Mouse (Mus musculus) hindbrain, embryonic 14.5 days (tissue): Measurements from ENCODE around the gene Tex14. TPM values are rescaled to one million over a fixed set of nuclear protein-coding genes. Genes with fewer than 3 reads are reported as not detected.

ENCODE experiments used
- ATAC-seq: fragments of 200-750 bp; cut with Nextera tagmentation; 2 replicates; pipeline ENCODE4 v1.8.0; 2017; ENCODE audit warnings: moderate number of reproducible peaks, mild to moderate bottlenecking, moderate TSS enrichment, moderate library complexity; ENCODE audit not compliant: low FRiP score
- DNase-seq: peaks from one replicate; pipeline ENCODE4 v3.0.0-alpha.2; 2015; ENCODE audit warnings: low spot score
- H3K27ac ChIP-seq: fragments of 300-500 bp; sonication (generic); 2 replicates; pipeline ENCODE4 v1.5.1; 2014; ENCODE audit warnings: mild to moderate bottlenecking, moderate library complexity
- H3K27me3 ChIP-seq: fragments of 300-500 bp; sonication (generic); 2 replicates; pipeline ENCODE4 v1.6.1; 2014; ENCODE audit warnings: mild to moderate bottlenecking, low read length, mixed read lengths; ENCODE audit not compliant: control insufficient read depth, insufficient read depth
- H3K36me3 ChIP-seq: fragments of 300-500 bp; sonication (generic); replicated peaks from 2 replicates; pipeline ENCODE4 v1.6.1; 2014; ENCODE audit not compliant: control insufficient read depth, insufficient read depth
- H3K4me1 ChIP-seq: fragments of 300-500 bp; sonication (generic); replicated peaks from 2 replicates; pipeline ENCODE4 v1.6.1; 2014; ENCODE audit warnings: antibody characterized with exemption, low read length, mixed read lengths; ENCODE audit not compliant: control insufficient read depth, insufficient read depth
- H3K4me2 ChIP-seq: fragments of 300-500 bp; sonication (generic); replicated peaks from 2 replicates; pipeline ENCODE4 v1.6.1; 2014; ENCODE audit warnings: mild to moderate bottlenecking, moderate library complexity
- H3K4me3 ChIP-seq: fragments of 300-500 bp; sonication (generic); replicated peaks from 2 replicates; pipeline ENCODE4 v1.5.1; 2014; ENCODE audit warnings: mild to moderate bottlenecking, low read length
- H3K9ac ChIP-seq: fragments of 300-500 bp; sonication (generic); 2 replicates; pipeline ENCODE4 v1.6.1; 2014
- H3K9me3 ChIP-seq: fragments of 300-500 bp; sonication (generic); 2 replicates; pipeline ENCODE4 v1.6.1; 2016; ENCODE audit warnings: low read length; ENCODE audit not compliant: control insufficient read depth
- whole genome bisulfite sequencing: fragments of 180-500 bp; shearing (Covaris S2); extraction: QIAGEN DNeasy Blood & Tissue Kit; methylation state at CpG from one replicate; pipeline ENCODE4 v1.1.7; 2014; 5-methylcytosine and 5-hydroxymethylcytosine counted together
- polyA plus RNA-seq: library from polyadenylated mRNA; unstranded; fragments of >200 nt; fragmentation: Nextera tagmentation; extraction: Ambion mirVana; gene quantifications from 2 replicates; pipeline ENCODE4 v1.2.1, GENCODE M21; 2014

Gene Tex14
- polyA plus RNA-seq, 1 experiment from 2014 or later: 0.72 TPM

- peak; percentile 96 for DNase-seq
These were observed 186.9 kb downstream of the Tex14 start, which contains the start of gene Mtmr4 for GRCm38 (mm10) chr11:87591526-87592353. Gene Mtmr4, plus strand, starts transcription at chr11:87592162.

DNA sequence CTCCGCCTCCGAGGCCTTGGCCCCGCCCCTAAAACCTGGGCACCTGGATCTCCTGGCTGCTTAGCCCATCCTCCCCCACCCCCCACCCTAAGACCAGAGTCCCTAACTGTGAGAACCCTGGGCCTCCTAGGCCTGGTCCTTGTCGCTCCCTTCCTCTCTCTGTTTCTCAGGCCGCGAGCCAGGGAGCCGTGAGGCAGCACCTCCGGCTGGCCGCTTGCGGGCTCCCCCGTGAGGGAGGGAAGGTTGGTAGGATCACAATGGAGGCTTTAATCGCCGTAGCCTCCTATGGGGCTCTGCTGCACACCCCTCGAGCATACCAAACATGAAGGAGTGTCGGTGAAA is 187.5 kb downstream of the Tex14 start:
- peak overlapping the region; percentile 62 for H3K4me3 ChIP-seq
- H3K4me2 ChIP-seq: peak overlapping the region; percentile 81
- DNase-seq: no peak
- no peaks in the 10 kb centered on the region for H3K27me3 ChIP-seq
- peaks cover 3% of the 10 kb centered on the region for H3K36me3 ChIP-seq
- 0% methylated on average over 12 of the region's 15 CpGs for WGBS
- H3K9ac ChIP-seq: peak overlapping the region; percentile 68
- peak overlapping the region; percentile 91 for H3K27ac ChIP-seq
- no peaks in the 10 kb centered on the region for H3K9me3 ChIP-seq
- H3K4me1 ChIP-seq: peaks cover 31% of the 10 kb centered on the region
- ATAC-seq: no peak

More at GRCm38 (mm10) chr11:87591526-87592353, 186.9 kb downstream of the Tex14 start, which contains the start of gene Mtmr4:
- Histone ChIP-seq H3K27me3 (no peaks in the 10 kb centered on the region), H3K36me3 (no peaks in the 10 kb centered on the region), H3K9me3 (no peaks in the 10 kb centered on the region), H3K4me2 (peak within 1 kb of the TSS; percentile 81), H3K9ac (peak within 1 kb of the TSS; percentile 84), H3K4me1 (peaks cover 25% of the 10 kb centered on the region), H3K4me3 (peak within 1 kb of the TSS; percentile 62), H3K27ac (peak within 1 kb of the TSS; percentile 92)
- WGBS: under 1% methylated on average over 61 of the region's 61 CpGs
- peak; percentile 97 for ATAC-seq

- no peak for DNase-seq
- Histone ChIP-seq H3K9me3 (no peaks in the 10 kb centered on the region), H3K4me1 (peaks cover 32% of the 10 kb centered on the region), H3K27ac (peak overlapping the region; percentile 91; the same call in 1 of the 2 replicates), H3K27me3 (no peaks in the 10 kb centered on the region), H3K4me2 (peak overlapping the region; percentile 81), H3K9ac (peak overlapping the region; percentile 68), H3K36me3 (peaks cover 9% of the 10 kb centered on the region), H3K4me3 (peak overlapping the region; percentile 62)
- 31% methylated on average over 13 of the region's 13 CpGs for WGBS
- ATAC-seq: no peak
These were observed 188.1 kb downstream of the Tex14 start for GRCm38 (mm10) chr11:87592713-87593598.

DNA sequence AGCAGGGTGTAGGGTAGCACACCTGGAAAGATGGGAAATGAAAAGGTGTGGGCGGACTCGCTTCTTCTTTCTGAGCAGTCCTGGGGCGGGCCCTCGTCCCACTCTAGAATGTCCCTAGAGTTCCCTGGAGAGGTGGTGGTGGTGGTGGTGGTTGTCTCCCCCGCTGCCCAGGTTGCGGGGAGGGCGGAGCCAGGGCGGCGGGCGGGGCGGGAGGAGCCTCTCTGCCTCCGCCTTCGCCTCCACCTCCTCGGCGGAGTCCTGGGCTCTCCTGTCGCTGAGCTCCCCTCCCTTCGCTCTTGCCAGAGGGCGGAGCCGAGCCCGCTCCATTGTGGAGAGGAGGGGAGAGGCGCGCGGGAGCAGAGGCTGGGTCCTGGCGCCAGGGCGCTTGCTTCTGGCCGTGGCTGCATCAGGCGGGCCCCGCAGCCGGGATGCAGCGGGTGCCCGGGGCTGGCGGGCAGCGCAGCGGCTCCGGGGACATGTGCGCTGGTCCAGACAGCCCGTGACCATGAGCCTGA is 190.5 kb downstream of the Tex14 start:
- Histone ChIP-seq H3K4me2 (peak overlapping the region; percentile 88), H3K4me3 (peak overlapping the region; percentile 94), H3K27me3 (no peaks in the 10 kb centered on the region), H3K27ac (peak overlapping the region; percentile 92), H3K9ac (peak overlapping the region; percentile 99), H3K4me1 (peaks cover 25% of the 10 kb centered on the region), H3K36me3 (peaks cover 33% of the 10 kb centered on the region), H3K9me3 (no peaks in the 10 kb centered on the region)
- under 1% methylated on average over 24 of the region's 37 CpGs for WGBS
- ATAC-seq: peak; percentile 64
- peak; percentile 83 for DNase-seq

GRCm38 (mm10) chr11:87595976-87596375 is 191.1 kb downstream of the Tex14 start:
- Histone ChIP-seq H3K36me3 (peaks cover 39% of the 10 kb centered on the region), H3K9me3 (no peaks in the 10 kb centered on the region), H3K4me2 (peak overlapping the region; percentile 88), H3K9ac (peak overlapping the region; percentile 99), H3K27ac (peak overlapping the region; percentile 92), H3K4me1 (peaks cover 20% of the 10 kb centered on the region), H3K4me3 (peak overlapping the region; percentile 94), H3K27me3 (no peaks in the 10 kb centered on the region)
- DNase-seq (no peak), ATAC-seq (no peak)
- 6% methylated on average over 7 of the region's 7 CpGs for WGBS

DNA sequence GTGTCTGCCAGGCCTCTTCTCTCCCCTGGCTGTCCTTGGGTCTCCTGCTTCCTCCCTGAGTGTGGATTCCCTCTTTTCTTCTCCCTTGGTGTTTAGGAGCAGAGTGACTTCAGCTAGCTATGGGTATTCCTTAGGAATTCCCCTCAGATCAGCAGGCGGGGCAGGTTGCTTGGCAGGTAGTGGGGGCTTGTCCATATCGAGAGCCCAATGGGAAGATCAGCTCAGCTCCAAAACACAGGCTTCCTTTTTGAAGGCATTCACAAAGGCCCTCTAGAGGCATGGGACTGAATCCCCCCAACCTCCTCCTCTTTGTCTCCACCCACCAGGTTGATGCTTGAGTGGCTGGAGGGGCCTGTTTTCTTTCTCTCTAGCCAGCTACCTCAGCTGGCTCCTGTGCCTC is 191.6 kb downstream of the Tex14 start:
- DNase-seq (peak; percentile 39), ATAC-seq (no peak)
- Histone ChIP-seq H3K27ac (peak overlapping the region; percentile 92), H3K9me3 (no peaks in the 10 kb centered on the region), H3K27me3 (no peaks in the 10 kb centered on the region), H3K4me3 (peak overlapping the region; percentile 94), H3K4me2 (peak overlapping the region; percentile 88), H3K36me3 (peaks cover 44% of the 10 kb centered on the region), H3K4me1 (peaks cover 20% of the 10 kb centered on the region), H3K9ac (peak overlapping the region; percentile 99)
- WGBS: 9% methylated on average over 2 of the region's 2 CpGs

DNA sequence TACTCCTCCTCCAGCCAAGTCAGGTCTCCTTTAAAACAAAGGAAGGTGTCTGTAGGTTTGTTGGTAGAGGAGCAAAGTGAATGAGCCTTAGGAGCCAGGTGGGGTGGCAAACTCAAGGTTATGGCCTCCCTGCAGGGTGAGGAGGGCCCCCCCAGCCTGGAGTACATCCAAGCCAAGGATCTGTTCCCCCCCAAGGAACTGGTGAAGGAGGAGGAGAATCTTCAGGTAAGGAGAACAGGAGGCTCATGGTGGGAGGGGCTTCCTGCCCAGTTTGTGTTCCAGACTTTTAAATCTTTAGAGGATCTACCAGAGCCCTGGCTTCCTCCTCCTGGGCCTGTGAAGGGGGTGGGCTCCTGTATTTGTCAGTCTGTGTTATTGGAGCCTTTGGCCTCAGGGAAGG is 192.2 kb downstream of the Tex14 start:
- peak overlapping the region; percentile 94 for H3K4me3 ChIP-seq
- H3K4me2 ChIP-seq: peak overlapping the region; percentile 88
- ATAC-seq: no peak
- H3K27ac ChIP-seq: peak overlapping the region; percentile 92
- peaks cover 20% of the 10 kb centered on the region for H3K4me1 ChIP-seq
- no peaks in the 10 kb centered on the region for H3K27me3 ChIP-seq
- H3K9me3 ChIP-seq: no peaks in the 10 kb centered on the region
- H3K36me3 ChIP-seq: peaks cover 50% of the 10 kb centered on the region
- no peak for DNase-seq
- H3K9ac ChIP-seq: peak overlapping the region; percentile 99

DNA sequence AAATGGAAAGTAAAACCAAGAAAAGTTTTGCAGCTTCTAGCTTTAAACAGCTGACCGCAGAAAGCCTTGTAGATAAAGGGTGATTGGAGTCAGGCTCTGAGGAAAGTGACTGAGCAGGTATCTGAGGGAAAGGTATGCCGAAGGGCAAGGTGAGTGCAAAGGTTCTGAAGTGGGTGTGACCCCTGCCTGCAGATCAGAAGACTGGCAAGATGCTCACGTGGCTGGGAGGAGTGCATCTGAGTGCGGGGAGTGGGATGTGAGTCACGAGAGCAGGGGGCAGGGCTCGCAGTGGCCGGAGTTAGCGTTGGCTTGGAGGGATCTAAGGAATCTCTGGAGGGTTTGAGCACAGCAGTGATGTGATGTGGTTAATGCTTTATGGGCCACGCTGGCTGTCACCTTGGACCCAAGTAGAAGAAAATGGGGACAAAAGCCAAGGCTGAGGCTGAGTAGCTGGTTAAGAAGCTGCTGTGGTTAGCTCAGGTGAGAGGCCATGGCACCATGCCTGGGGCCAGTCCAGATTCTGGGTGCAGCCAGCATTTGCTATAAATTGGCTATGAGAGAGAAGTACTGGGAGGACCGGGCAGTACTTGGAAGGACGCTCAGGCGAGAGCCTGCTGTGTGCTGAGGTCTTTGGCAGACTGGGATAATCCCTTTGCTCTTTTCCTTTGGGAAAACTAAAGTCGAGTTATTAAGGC is 194.7 kb downstream of the Tex14 start:
- Histone ChIP-seq H3K4me1 (peaks cover 12% of the 10 kb centered on the region), H3K4me2 (no peak overlapping the region), H3K4me3 (no peak overlapping the region), H3K9me3 (no peaks in the 10 kb centered on the region), H3K27me3 (no peaks in the 10 kb centered on the region), H3K9ac (no peak overlapping the region), H3K27ac (no peak overlapping the region), H3K36me3 (peaks cover 75% of the 10 kb centered on the region)
- WGBS: 89% methylated on average over 13 of the region's 13 CpGs
- ATAC-seq (no peak), DNase-seq (no peak)
